Mouse (Mus musculus): ENCODE data around the gene Prnd. TPM values are rescaled to one million over a fixed set of nuclear protein-coding genes. Genes with fewer than 3 reads are reported as not detected.

Gene Prnd
- total and polyA plus RNA-seq, 3 experiments = 0.70 TPM; not detected in 2

DNA sequence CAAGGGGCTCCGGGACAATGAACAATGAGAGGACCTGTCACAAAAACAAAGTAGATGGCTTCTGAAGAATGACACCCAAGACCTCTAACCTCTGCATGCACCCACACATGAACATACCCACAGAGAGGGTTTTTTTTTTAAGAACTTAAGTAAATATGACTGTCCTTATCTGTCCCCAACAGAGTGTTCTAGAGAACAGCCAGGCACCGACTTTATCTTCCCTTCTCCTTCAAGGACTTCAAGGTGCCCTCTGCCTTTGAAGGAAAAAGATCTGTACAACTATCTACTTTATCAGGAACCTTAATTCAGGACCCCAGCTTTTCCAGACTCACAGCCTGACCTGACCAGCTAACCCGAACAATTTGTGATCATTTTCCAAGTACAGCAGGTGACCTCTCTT, 10.2 kb upstream of the Prnd start:
- DNase-seq = no peak

GRCm38 (mm10) chr2:131941501-131941900, 9.2 kb upstream of the Prnd start:
- DNase-seq = no peak

- DNase-seq = no peak
Observed at GRCm38 (mm10) chr2:131944370-131944769, 6.3 kb upstream of the Prnd start.

DNA sequence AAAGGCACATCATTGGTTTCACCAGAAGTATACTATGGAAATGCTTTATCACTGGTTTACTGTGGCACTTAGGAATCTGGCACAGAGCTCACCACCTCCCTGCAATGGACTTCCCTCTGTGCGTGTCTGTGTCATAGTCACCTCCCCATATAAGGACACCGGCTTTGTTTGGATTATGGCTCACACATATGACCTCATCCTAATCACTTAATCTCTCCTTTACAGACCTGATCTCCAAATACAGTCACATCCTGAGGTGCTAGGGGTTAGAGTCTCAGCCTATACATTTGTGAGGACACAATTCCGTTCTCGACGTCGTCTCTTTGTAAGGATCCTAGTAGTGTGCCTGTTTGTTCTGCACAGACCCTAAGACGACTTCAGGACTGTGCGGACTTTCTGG, 5.4 kb upstream of the Prnd start:
- DNase-seq = no peak

- DNase-seq = no peak
Observed at GRCm38 (mm10) chr2:131945765-131946164, 4.9 kb upstream of the Prnd start.

GRCm38 (mm10) chr2:131946351-131946750, 4.3 kb upstream of the Prnd start:
- DNase-seq = no peak

GRCm38 (mm10) chr2:131948156-131948555, 2.5 kb upstream of the Prnd start:
- no peak for DNase-seq

- DNase-seq = no peak
Observed at GRCm38 (mm10) chr2:131948916-131949639, 1.6 kb upstream of the Prnd start.

DNA sequence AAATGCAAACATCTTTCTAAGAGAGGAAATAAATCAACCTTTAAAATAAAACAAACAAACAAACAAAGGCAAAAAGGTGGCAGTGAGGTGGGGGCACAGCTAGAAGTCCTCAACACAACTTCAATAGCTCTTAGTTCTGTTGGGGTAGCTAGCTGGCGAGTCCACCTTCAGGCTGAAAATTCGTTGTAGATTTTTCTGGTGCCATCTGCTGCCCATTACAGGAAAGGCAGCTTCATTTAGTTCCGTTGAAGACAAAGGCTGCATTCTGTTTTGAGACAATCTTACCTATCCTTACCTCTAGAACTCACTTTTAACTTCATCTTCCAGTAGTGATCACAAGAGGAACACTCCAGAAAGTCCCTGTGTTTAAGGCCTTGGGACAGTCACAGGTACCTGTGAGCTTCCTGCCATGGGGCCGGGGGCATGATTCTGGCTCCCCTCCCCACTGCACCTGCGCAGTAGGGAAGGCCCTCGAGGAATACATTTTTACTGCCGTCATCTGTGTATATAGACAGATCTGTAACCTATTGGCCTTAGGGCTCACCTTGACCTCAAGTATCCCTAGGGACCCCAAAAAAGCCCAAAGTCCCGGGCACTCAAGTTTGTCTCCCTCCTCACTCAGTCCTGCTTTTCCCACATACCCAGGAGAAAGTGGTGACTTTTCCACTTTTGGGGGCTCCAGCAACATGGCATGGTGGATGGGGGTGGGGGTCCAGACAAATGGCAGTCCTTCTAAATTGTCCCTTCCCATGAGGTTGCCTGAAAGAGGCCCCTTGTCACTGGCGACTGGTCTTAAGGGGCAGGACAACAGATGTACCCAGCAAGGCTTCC, 679 bp upstream of the Prnd start:
- peak; percentile 50 for DNase-seq

- no peak for DNase-seq
Observed at GRCm38 (mm10) chr2:131952456-131952855, 1.8 kb downstream of the Prnd start.

DNA sequence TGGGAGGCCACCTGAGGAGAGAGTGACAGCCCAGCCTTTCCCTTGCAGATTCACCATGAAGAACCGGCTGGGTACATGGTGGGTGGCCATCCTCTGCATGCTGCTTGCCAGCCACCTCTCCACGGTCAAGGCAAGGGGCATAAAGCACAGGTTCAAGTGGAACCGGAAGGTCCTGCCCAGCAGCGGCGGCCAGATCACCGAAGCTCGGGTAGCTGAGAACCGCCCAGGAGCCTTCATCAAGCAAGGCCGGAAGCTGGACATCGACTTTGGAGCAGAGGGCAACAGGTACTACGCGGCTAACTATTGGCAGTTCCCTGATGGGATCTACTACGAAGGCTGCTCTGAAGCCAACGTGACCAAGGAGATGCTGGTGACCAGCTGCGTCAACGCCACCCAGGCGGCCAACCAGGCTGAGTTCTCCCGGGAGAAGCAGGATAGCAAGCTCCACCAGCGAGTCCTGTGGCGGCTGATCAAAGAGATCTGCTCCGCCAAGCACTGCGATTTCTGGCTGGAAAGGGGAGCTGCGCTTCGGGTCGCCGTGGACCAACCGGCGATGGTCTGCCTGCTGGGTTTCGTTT, 2.4 kb downstream of the Prnd start:
- peak; percentile 57 for DNase-seq

- no peak for DNase-seq
Observed at GRCm38 (mm10) chr2:131953711-131954110, 3.0 kb downstream of the Prnd start.

GRCm38 (mm10) chr2:131954835-131955234, 4.2 kb downstream of the Prnd start:
- DNase-seq = peak; percentile 69

- DNase-seq = peak; percentile 57
Observed at GRCm38 (mm10) chr2:131955264-131955663, 4.6 kb downstream of the Prnd start.

DNA sequence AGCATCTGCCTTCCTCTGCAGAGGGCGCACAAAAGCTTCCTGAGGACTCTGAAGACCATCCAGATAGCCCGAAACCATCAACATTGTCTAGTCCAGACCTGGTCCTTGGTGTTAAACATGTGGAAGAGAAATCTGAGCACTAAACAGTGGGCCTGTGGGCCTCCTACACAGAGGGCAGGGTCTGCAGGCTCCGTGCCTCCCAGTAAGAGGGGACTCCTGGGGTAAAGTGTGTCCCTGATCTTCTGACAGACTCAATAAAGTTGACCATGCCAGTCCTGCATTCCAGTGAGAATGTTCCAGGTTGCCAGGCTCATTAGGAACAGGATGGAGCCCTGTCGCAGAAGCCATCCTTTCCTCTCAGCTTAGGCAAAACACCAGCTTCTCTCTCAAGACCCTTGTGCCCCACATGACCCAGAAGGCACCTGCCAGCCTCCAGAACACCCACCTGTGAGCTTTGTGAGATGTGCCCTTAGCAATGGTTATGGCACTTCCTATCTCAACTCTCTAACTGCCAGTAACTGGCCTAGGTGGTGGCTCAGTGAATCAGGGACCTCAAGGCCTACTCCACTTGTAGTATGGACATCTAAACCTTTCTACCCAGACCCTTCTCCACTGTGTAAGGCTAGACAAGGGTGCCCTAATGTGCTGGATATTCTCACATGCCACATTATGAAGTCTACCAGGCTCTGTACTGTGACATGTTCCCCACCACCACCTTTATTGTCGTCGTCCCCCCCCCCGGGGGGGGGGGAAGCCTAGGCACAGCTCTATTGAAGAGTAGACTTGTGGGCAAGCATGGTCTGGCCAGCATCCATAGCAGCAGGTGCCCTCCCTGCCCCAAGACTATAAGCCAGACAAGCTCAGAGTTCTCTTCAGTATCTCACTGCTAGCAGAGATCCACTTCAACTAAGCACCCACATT, 5.9 kb downstream of the Prnd start:
- no peak for DNase-seq

DNA sequence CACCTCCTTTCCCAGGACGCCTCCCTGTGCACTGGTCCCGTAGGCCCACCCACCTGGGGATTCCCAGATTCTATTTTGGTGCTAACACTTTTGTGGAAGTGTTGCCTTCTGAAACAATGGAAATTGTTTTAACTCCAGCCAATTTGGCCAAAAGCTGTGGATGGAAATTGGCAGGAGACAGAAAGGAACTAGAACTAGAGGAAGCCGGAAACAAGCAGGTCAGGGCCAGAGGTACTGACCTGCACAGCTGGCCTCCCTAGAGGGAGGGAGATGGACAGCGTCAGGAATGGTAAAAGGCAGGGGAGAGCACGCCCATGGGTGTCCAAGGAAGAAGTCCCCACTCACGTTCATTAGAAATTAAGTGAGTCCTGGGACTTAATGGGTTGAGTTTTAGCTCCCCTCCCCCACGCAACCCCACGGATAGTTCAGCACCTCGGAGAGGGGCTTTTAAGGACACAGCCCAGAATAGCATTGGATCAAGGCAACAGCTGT, 7.1 kb downstream of the Prnd start:
- DNase-seq = no peak

GRCm38 (mm10) chr2:131961671-131962070, 11.0 kb downstream of the Prnd start:
- no peak for DNase-seq

DNA sequence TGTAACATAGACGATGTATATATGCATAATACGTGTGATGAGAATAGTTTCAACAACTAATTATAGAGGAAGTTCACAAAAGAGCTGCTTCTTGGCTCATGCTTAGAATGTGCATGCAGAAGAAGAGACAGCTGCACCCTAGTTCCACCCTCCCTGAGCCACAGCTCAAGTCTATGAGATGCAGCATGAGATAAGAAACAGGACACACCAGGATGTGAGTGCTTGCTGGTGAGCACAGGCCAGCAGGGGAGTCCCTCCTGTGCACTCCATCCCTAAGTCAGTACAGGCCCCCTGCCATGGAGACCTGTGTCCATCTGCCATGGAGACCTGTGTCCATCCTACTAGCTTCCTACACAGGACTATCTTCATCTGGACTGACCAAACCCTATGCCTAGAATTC, 19.9 kb downstream of the Prnd start:
- no peak for DNase-seq

DNA sequence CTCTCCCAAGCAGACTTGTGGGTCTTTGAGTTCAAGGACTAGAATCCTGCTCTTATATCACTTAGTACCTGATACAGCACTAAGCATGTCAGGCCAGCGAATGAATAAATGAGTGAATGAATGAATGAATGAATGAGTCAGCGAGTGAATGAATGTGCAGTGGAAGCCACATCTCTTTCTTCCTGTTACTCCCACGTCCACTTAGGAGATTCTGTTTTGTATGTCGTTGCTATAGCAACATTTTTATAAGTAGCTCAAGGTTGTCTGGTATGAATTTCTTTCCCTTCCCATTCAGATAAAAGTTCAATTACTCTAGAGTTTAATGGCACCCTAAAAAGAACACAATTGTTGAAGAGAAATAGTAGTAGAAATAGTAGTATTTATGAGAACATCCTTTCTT, 20.4 kb downstream of the Prnd start:
- DNase-seq = no peak

GRCm38 (mm10) chr2:131976663-131977062, 26.0 kb downstream of the Prnd start:
- no peak for DNase-seq

GRCm38 (mm10) chr2:131980866-131981265, 30.2 kb downstream of the Prnd start:
- peak; percentile 21 for DNase-seq

All from adrenal gland, adult 2 months (tissue).